Mouse (Mus musculus): ENCODE measurements around the gene Tkfc.

- no peak for TF ChIP-seq POLR2A (IDR thresholded peaks at IDR 0.05; ENCODE audit: insufficient read depth, low read length)
- TF ChIP-seq EP300 (IDR thresholded peaks at IDR 0.05; ENCODE audit: insufficient read depth, low read depth, low read length), result no peak
Measured at GRCm38 (mm10) chr19:10590301-10590700, 15.2 kb downstream of the Tkfc start.
